Mouse (Mus musculus): ENCODE data around the gene Ninl.
"Not testable (repeated sequence)": the region's sequence is repeated elsewhere in the genome, so short reads cannot be mapped to it uniquely, and the experiment has no call there.

The Ninl gene

DNA sequence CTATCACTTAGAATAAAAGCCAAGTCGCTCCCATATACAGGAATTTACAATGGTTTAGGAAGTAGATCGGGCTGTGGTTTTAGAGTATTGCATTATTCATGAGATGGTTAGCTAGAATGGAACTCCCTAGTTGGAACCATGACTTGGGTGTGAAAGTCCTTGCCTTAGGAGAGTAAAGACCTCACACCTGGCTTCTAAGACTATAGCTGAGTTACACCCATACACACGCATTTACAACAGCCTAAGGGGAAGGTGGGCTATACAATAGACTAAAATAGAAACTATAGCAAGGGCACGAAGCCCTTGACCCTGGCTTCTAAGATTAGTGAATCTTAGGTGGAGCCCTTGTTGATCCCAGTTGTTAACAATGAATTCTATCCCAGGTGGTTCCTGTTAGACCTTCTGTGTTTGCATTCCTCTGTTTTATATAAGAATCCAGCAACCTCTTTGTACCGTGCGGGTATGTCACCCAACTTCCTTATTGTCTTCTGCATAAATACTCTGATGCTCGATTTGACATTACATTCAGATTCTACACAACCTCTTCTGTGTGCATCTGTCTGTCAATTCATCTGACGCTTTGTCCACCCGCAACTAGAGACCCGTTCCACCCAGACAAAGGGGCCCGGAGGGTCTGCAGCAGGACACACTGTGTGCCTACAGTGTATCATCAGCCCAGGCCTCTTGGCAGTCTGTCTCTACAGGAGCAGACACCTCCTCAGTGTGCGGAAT is 91.1 kb downstream of the Ninl start:
- DNase-seq: not testable (repeated sequence)

DNA sequence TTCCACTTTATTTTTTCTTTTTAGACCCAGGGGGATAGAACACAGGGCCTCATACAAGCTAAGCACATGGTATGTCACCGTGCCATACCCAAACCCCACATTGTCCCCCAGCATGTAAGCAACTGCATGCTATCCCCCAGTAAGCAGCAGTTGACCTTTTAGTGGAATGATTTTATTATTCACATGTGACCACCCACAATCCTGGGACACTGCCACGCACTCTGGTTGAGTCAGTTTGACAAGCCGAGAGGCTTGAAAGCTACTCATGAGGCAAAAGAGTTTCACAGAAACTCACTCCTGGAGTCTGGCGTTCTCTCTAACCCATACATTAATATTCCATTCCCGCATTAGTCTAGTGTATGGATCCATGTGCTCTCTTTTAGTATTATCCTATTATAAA is 91.8 kb downstream of the Ninl start:
- not testable (repeated sequence) for DNase-seq

DNA sequence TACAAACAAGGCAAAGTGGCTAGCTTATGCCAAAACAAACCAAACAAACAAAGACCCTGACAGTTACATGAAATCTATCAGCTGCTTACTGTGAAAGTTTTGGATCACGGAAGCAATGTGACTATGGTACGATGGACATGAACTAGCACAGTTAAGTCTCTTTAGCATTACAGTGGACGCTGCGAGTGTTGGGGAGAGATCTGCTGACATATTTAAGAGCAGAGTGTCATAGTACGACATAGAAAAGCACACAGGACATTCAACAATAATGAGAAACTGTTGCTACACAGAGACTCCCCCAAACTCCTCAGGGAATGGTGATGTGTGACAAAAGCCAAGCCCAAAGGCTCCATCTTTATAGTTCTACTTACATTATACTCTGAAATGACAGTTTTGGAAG is 95.2 kb downstream of the Ninl start:
- DNase-seq: no peak

DNA sequence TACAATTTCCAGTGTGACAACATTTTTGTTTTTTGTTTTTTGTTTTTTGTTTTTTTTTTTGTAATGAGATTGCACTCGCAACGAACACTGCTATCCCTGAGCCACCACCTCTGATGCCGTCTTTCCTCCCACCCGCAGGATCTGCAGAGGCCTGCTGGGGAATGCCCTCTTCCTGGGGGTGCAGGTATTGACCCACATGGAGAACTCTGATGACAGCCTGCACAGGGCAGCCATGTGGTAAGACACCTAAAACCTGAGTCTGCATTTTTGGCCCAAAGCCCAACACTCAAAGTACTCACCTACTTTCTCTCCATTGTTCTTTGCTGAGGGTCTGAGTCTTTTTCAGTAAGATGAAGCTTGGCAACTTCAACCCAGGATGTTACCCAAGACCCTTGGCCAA is 104.5 kb downstream of the Ninl start:
- DNase-seq: no peak

DNA sequence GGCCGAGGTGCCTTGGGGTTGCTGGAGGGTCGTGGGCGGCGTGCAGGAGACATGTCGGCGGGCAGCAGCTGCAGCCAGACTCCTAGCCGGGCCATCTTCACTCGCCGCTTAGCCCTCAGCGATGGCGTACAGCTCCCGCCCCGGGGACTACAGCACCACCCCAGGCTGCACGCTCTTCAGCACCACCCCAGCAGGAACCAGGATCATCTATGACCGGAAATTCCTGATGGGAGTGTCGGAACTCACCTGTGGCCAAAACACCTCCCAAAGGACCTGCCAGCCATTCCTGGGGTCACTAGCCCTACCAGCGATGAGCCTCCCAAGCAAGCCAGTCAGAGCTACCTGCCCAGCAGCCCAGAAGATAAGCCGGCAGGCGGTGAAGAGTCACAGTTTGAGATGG is 105.7 kb downstream of the Ninl start:
- no peak for DNase-seq

DNA sequence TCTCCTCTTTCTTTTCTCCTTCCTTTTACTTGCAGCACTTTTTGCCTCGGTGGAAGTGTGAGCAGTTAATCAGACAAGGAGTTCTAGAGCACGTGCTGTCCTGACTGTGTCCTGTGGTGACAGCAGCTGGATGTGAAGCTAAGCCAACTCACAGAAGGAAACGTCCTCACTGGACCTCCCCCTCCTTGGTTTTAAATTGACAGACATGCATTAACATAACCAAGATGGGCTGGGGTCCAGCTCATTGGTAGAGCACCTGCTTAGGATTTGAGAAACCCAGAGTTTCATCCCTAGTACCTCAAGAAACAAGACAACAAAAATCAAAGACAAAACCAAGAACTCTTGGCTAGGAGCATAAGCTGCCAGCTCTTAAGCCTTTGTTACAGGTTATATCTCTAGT is 108.4 kb downstream of the Ninl start:
- DNase-seq: no peak

DNA sequence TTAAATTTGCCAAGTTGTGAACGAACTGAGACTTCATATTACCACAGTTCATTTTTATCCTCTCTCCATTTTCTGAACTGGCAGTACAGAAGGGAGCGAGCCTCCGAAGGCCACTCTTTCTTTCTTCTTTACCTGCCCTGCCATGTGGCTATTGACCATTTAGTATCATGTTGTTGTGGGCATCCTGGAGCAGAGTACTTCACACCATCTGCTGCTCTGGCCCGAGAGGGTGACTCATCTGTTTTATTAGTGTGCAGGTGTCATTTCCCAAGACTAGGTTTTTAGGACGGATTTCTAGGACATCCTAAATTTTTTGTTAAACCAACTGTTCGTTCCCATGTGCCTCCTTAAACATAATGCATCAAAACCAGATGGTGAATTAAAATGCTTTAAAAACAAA is 110.0 kb downstream of the Ninl start:
- DNase-seq: peak; percentile 40 to 45

DNA sequence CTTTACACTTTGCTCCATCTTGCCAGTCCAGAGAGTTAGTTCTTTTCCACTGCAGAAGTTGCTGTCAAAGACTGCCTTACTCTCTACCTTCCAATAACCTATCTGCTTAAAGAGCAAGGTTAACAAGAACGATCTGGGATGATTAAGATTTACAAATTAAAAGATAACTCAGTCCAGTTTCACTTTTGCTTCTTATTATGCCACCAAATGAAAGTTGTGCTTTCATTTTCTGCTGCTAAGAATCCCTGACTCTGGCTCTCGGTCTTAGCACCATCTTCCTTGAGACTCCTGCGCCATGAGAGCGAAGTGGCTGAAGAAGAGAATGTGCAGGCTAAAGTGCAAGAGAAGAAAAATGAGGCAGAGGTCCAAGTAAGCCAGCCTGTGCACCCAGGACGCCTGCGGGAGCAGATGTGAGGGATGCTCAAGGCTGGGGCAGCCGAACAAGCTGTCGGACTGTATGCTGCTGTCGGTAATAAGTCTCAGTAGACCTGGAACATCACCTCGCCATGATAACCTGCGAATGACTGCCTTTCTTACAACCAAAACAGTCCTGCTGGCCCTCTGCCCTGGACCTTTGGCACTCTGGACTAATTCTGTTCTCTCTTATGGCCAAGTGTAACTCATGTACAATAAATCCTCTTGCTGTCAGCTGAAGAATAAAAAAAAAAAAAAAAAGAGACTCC is 112.0 kb downstream of the Ninl start:
- DNase-seq: peak; percentile 40 to 51

DNA sequence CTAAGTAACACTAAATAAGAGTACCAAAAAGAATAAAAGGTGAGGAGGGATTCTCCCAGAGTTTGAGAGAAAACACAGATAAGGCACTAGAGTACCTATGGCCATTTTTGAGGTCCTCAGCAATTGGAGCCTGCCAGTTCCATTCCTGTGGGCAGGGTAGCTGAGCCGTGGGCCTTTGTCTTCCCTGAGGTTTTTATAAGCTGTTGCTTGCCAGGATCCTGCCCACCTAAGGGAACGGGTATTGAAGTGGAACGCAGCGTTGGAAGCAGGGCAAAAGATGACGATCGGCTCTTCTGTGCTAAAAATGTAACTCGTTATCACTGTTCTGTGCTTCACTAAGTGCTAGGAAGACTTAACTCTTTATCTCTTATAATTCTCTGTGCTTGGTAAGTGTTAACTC is 115.7 kb downstream of the Ninl start:
- no peak for DNase-seq

DNA sequence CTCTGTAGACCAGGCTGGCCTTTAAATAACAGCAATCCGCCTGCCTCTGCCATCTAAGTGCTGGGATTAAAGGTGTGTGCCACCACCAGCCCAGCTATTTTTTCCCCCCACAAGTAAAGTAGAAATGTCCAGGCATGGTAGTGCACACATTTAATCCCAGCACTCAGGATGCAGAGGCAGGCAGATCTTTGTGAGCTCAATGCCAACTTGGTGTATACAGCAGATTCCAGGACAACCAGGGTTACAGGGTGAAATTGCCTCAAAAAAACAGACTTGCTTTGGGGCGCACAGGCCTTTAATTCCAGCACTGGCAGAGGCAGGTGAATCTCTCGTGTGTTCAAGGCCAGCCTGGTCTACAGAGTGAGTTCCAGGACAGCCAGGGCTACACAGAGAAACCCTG is 116.2 kb downstream of the Ninl start:
- no peak for DNase-seq

DNA sequence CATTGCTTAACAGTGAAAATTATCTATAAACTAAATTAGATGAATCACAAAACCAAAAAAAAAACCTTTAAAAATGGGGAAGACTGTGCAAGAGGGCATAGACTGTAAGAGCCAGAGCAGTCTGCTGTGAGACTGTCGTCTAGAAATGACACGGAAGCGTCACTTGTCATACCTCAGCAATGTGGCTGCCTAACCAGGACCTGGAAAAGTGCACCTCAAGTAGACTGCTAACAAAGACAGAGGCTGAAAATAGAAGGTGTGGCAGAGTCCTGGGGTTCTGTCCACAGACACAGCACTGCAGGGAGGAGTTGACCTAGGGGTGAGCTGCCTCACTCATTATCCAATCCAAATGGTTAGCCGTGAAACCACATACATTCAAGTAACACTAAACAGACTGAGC is 117.0 kb downstream of the Ninl start:
- no peak for DNase-seq

DNA sequence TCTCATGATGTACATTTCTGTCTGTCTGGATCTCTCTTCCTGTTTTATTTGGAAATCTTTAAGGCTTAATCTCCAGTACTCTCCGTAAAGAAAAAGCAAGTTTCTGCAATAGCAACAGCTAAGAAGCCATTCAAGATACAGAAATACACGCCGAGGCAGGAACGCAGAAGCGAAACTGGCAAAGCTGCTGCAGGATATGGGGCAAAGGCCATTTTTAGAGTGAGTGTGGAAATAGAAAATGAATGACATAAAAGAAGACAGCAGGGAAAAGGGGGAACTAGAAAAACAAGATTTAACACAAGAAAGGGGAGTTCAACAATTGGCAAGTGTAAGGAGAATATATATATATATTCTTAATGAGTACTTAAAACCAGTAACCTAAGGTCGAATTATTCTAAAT is 117.5 kb downstream of the Ninl start:
- DNase-seq: no peak

DNA sequence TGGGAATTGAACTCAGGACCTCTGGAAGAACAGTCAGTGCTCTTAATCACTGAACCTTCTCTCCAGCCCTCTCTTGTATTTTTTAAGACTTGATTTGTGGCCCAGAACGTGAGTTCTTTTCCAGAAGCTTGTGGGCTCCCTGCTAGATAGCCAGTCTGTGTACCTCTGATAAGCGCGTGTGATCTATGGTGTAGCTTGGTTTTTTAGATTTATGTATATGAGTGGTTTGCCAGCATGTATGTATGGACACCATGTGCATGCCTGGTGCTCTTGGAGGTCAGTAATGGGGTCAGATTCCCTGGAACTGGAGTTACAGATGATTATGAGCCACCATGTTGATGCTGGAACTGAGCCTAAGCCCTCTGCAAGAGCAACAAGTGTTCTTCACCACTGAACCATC is 118.6 kb downstream of the Ninl start:
- no peak for DNase-seq

DNA sequence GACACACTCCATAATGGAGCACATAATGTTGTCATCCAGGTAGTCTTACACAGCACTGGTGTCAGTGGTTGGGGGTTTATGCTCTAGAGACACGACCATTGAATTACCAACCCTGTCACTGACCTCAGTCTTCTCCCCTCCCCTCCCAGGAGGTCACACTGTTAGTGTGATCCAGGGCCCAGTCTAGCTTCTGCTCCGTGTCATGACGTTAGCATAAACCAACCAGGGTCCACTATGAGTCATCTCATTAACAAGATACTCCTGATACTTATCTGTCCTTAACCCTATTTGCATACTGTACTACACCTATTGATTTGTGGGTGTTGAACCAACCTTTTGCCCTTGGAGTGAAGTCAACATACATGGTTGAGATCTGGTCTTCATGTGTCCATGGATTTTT is 120.5 kb downstream of the Ninl start:
- no peak for DNase-seq

DNA sequence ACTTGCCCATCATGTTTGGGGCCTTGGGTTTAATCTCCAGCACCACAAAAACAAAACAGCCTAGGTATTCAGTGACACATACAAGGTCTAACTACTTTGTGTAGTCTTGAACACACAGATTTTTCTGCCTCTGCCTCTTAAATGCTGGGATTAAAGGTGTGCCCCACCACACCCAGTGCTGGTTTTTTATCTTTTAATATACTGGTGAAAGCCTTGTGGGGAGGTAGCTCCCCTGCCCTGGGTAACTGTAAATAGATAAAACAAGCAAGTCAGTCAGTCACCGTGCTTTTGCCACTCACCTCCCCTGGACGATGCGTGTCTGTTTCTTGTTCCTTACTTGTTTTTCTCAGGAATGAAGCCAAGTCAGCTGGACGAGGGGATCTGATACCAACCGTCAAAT is 123.4 kb downstream of the Ninl start:
- DNase-seq: no peak

DNA sequence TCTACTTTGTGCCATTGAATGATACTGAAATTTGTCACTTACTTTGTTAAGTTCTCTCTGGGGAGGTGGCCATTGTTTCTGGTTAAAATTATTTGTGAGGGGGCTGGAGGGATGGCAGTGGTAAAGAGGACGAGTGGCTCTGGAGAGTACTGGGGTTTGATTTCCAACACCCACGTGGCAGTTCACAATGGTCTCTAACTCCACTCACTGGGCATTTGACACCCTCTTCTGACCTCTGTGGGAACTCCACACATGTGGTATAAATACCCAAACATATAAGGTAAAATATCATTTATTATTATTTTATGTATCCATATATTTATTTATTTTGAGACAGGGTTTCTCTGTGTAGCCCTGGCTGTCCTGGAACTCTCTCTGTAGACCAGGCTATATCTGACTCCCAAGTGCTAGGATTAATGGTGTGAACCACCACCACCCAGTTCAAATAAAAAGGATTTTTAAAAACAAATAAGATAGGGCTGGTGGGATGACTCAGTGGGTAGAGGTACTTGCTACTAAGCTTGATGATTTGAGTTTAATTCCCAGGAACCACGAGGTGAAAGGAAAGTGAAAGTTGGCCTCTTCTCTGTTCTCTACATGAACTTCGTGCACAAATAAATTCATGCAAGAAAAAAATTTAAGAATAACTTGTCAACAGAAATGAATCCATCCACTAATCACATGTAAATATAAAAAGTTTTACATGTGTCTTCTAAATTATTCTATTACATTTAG is 124.2 kb downstream of the Ninl start:
- DNase-seq: no peak

DNA sequence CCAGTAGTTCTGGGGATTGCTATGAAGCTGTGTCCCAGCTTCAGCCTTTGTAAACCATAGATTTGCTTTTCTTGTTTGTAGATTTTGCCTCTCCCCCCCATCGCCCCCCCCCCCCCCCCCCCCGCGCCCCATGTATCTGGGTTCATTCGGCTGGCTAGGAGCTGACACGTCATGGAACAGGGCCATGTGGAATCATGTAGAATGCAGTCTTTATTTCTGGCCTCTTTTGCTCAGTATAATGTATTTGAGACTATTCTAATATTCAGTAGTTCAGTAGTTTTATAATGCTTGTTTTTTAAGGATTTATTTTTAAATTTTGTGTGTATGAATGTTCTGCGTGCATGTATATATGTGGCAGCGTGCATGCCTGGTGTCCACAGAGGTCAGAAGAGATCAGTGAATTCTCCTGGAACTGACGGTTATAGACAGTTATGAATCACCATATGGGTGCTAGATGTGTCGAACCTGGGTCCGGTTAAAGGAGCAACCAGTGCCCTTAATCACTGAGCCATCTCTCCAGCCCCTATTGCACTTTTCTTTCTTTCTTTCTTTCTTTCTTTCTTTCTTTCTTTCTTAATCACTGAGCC is 128.8 kb downstream of the Ninl start:
- DNase-seq: no peak

DNA sequence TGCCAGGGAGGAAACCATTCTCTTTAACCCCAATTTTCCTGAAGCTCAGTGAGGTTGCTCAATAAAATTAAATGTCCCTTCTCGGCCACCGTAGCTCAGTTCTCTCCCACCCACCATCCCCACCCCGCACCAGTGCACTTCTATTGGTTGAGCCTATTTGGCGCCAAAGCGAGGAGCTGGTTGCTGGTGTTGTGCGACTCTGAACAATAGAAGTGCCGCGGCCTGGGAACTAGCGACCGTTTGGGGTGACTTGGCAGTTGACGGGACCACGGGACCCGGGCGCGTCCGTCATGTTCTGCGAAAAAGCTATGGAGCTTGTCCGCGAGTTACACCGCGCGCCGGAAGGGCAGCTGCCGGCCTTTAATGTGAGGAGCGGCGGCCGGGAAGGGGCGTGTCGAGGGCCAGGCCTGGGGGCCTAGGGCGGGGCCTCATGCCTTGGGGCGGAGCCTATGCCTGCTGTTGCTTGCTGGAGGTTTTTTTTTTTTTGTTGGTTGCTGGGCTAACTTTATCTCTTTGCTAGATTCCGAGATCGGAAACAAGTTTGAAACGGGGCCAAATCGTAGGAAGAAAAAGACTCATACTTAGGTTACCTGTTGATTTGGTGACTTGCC is 129.6 kb downstream of the Ninl start:
- DNase-seq: peak; percentile 81 to 86

DNA sequence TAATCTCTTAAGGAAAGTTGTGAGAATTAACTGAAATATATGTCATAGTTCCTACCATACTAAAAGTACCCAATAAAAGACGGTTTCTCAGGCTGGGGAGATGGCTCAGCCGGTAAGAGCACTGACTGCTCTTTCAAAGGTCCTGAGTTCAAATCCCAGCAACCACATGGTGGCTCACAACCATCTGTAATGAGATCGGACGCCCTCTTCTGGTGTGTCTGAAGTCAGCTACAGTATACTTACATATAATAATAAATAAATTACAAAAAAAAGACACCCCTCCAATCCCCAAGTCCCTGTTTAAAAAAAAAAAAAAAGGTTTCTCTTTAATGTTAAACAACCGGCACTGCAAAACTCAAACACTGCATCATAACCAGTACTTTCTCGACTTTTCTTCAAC is 130.3 kb downstream of the Ninl start:
- DNase-seq: not testable (repeated sequence)

DNA sequence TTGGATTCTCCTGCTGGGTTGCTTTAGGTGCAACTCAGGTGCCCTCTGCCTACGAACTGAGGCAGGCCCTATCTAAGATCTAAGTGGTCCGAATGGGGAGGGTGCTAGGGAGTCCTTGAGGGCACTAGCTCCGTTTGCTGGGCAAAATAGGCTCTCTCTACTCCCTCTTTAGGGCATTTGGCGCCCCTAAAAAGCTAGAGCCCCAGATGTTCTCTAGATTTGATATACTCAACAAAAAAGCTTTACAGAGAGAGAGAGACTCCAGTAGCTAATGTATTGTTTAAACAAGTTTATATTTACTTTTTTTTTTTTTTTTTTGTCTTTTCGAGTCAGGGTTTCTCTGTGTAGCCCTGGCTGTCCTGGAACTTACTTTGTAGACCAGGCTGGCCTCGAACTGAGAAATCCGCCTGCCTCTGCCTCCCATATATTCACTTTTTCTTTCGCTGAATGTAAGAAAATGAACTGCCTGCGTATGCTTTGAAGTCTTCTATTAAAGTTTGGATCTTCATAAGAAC is 134.2 kb downstream of the Ninl start, which contains the start of gene Gins1:
Gins1 (plus strand) TSS at position 465 of the 515 bp plus-strand sequence.
- DNase-seq: no peak

DNA sequence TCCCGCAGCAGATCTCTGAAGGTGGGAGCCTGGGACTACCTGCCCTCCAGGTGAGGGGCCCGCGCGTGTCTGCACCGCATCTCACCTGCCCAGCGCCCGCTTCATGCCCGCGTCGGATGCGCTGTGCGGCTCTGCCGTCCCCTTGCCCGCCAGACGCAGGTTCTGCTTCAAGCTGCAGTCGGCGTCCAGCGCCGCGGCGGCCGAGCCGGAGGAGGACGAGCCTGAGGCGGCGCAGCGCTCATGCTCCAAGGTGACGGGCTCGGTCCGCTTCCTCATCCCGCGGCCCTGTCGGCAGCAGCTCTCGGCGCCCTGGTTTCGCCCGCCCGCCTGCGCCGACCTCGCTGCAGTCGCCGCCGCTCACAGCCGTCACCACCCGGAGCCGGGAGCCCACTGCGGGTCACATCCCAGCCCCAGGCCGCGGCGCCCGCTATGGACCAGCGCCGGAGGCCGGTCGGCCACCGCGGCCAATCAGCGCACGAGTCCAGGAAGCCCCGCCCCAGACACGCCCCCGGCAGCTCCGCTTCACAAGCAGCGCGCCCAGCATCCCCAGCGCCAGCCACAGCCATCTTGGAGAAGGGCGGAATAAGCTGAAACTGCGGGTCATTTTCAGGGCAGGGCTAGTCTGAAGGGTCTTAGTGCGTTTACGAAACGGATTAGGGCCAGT is 134.8 kb downstream of the Ninl start, which contains the start of gene Abhd12:
Abhd12 (minus strand) TSS at position 470 of the 664 bp plus-strand sequence.
- peak; percentile 97 to 99 for DNase-seq

DNA sequence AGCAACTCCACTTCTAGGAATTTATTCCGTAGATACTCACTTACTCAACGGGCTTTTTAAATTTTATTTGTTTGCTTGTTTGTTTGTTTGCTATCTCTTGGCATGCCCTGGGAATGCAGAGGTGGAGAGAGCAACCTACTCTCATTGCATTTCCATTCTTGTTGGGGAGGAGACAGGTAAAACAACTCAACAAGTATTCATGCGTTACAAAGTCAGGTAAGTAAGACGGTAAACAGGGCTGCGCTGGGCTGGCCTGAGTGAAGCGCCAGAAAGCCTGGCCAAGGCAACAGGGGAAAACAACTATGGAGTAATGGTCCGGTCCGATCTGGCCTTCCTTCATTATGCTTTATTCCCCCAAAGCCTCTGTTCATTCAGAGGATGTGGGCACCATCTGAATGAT is 136.8 kb downstream of the Ninl start:
- DNase-seq: no peak

Measured in cerebellum, postnatal 36 days (tissue).